Mouse (Mus musculus) stomach, embryonic 14.5 days (tissue): ENCODE results near the gene Palld. TPM values are rescaled to one million over a fixed set of nuclear protein-coding genes. Genes with fewer than 3 reads are reported as not detected.

ENCODE experiments used
- ATAC-seq: fragments of 200-750 bp; cut with Nextera tagmentation; 2 replicates; pipeline ENCODE4 v1.8.0; 2017; ENCODE audit warnings: low read depth, moderate TSS enrichment; ENCODE audit not compliant: insufficient number of reproducible peaks, insufficient read depth, low FRiP score
- H3K27ac ChIP-seq: fragments of 300-500 bp; sonication (generic); 2 replicates; pipeline ENCODE4 v1.5.1; 2014; ENCODE audit warnings: mild to moderate bottlenecking, low read length, moderate library complexity, mixed read lengths
- H3K27me3 ChIP-seq: fragments of 300-500 bp; sonication (generic); 2 replicates; pipeline ENCODE4 v1.6.1; 2014; ENCODE audit warnings: low read length, control low read depth, mixed read lengths; ENCODE audit not compliant: control insufficient read depth, insufficient read depth
- H3K36me3 ChIP-seq: fragments of 300-500 bp; sonication (generic); 2 replicates; pipeline ENCODE4 v1.6.1; 2014; ENCODE audit warnings: mild to moderate bottlenecking, control low read depth, low read length, moderate library complexity, mixed read lengths; ENCODE audit not compliant: control insufficient read depth, insufficient read depth
- H3K4me1 ChIP-seq: fragments of 300-500 bp; sonication (generic); 2 replicates; pipeline ENCODE4 v1.6.1; 2014; ENCODE audit warnings: low read length, control low read depth, mixed read lengths; ENCODE audit not compliant: control insufficient read depth, insufficient read depth
- H3K4me2 ChIP-seq: fragments of 300-500 bp; sonication (generic); replicated peaks from 2 replicates; pipeline ENCODE4 v1.6.1; 2014; ENCODE audit warnings: low read depth, low read length, control low read depth
- H3K4me3 ChIP-seq: fragments of 300-500 bp; sonication (generic); 2 replicates; pipeline ENCODE4 v1.5.1; 2014; ENCODE audit warnings: low read depth, low read length, control low read depth
- H3K9ac ChIP-seq: fragments of 300-500 bp; sonication (generic); replicated peaks from 2 replicates; pipeline ENCODE4 v1.6.1; 2014; ENCODE audit warnings: low read depth, mild to moderate bottlenecking, control low read depth, low read length, moderate library complexity, mixed read lengths
- H3K9me3 ChIP-seq: fragments of 300-500 bp; sonication (generic); 2 replicates; pipeline ENCODE4 v1.6.1; 2016; ENCODE audit warnings: low read depth, low read length, control low read depth; ENCODE audit not compliant: control insufficient read depth
- WGBS: fragments of 180-500 bp; shearing (Covaris S2); extraction: QIAGEN DNeasy Blood & Tissue Kit; methylation state at CpG from one replicate; pipeline ENCODE4 v1.1.7; 2014; 5-methylcytosine and 5-hydroxymethylcytosine counted together
- polyA plus RNA-seq: library from polyadenylated mRNA; unstranded; fragments of >200 nt; fragmentation: Nextera tagmentation; extraction: Ambion mirVana; gene quantifications from 2 replicates; pipeline ENCODE4 v1.2.1, GENCODE M21; 2014

Gene Palld
- polyA plus RNA-seq, 1 experiment from 2014 or later, result 91.0 TPM

- ATAC-seq, result no peak
- Histone ChIP-seq H3K27me3 (no peaks in the 10 kb centered on the region), H3K4me3 (no peak overlapping the region), H3K9ac (no peak overlapping the region), H3K9me3 (no peaks in the 10 kb centered on the region), H3K27ac (no peak overlapping the region), H3K4me2 (no peak overlapping the region), H3K36me3 (no peaks in the 10 kb centered on the region), H3K4me1 (peaks cover 7% of the 10 kb centered on the region; the same call in 1 of the 2 replicates)
- 83% methylated on average over 3 of the region's 3 CpGs for WGBS
Observed at GRCm38 (mm10) chr8:61778194-61778593, 124.3 kb downstream of the Palld start.

DNA sequence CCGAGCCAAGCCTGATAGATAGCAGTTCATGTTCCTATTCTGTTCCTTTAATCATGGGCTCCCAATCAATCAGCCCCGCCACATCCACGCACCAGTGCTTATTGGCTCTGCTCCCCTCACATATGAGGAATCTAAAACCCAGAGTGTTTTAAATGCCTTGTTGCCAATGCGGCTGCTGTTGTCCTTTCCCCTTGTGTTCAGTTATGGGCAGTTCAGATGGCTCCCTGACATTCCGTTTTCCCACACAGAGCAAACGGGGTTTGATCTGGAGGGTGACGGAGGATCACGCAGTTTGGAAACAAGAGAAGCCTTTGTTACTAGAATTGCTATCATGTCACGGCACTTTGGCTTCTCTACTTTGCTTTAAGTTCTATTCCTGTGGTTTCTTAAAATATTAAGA, 125.9 kb downstream of the Palld start:
- Histone ChIP-seq H3K27me3 (no peaks in the 10 kb centered on the region), H3K4me3 (no peak overlapping the region), H3K4me2 (no peak overlapping the region), H3K4me1 (peaks cover 7% of the 10 kb centered on the region; the same call in 1 of the 2 replicates), H3K36me3 (no peaks in the 10 kb centered on the region), H3K9me3 (no peaks in the 10 kb centered on the region), H3K9ac (no peak overlapping the region), H3K27ac (no peak overlapping the region)
- WGBS, result 47% methylated on average over 9 of the region's 9 CpGs
- no peak for ATAC-seq

GRCm38 (mm10) chr8:61775936-61776335, 126.6 kb downstream of the Palld start:
- ATAC-seq, result no peak
- Histone ChIP-seq H3K27me3 (no peaks in the 10 kb centered on the region), H3K4me2 (no peak overlapping the region), H3K4me1 (peaks cover 7% of the 10 kb centered on the region; the same call in 1 of the 2 replicates), H3K4me3 (no peak overlapping the region), H3K36me3 (no peaks in the 10 kb centered on the region), H3K9me3 (no peaks in the 10 kb centered on the region), H3K9ac (no peak overlapping the region), H3K27ac (no peak overlapping the region)
- WGBS, result 52% methylated on average over 6 of the region's 6 CpGs

DNA sequence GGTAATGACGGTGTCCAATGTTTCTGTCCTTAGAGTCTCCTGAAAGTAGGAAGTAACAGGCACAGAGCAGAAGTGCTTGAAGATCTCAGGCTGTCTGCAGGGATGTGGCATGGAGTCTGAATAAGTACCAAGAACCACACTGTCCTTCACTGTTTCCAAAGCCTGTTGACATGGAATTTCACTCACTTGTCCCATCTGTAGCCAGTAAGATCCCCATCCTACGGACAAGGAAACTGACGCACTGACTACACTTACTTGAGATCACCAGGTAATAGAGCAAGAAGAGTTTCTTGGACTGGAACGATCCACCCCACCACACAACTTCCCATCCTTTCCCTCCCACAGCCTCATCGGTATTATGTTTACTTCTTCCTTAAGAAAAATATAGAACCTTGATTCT, 128.3 kb downstream of the Palld start:
- Histone ChIP-seq H3K9ac (no peak overlapping the region), H3K36me3 (no peaks in the 10 kb centered on the region), H3K27me3 (no peaks in the 10 kb centered on the region), H3K9me3 (no peaks in the 10 kb centered on the region), H3K4me1 (peaks cover 7% of the 10 kb centered on the region; the same call in 1 of the 2 replicates), H3K27ac (no peak overlapping the region), H3K4me2 (no peak overlapping the region), H3K4me3 (no peak overlapping the region)
- 90% methylated on average over 5 of the region's 5 CpGs for WGBS
- ATAC-seq, result no peak

- H3K4me2 ChIP-seq, result no peak overlapping the region
- no peak overlapping the region for H3K27ac ChIP-seq
- no peaks in the 10 kb centered on the region for H3K36me3 ChIP-seq
- H3K27me3 ChIP-seq, result no peaks in the 10 kb centered on the region
- H3K4me1 ChIP-seq, result peaks cover 7% of the 10 kb centered on the region; the same call in 1 of the 2 replicates
- H3K4me3 ChIP-seq, result no peak overlapping the region
- H3K9me3 ChIP-seq, result no peaks in the 10 kb centered on the region
- 46% methylated on average over 4 of the region's 4 CpGs for WGBS
- no peak for ATAC-seq
- no peak overlapping the region for H3K9ac ChIP-seq
Observed at GRCm38 (mm10) chr8:61773595-61774088, 128.8 kb downstream of the Palld start.

GRCm38 (mm10) chr8:61771328-61771727, 131.2 kb downstream of the Palld start:
- Histone ChIP-seq H3K27ac (no peak overlapping the region), H3K4me3 (no peak overlapping the region), H3K9me3 (no peaks in the 10 kb centered on the region), H3K36me3 (no peaks in the 10 kb centered on the region), H3K9ac (no peak overlapping the region), H3K27me3 (no peaks in the 10 kb centered on the region), H3K4me1 (peaks cover under 1% of the 10 kb centered on the region; the same call in 1 of the 2 replicates), H3K4me2 (no peak overlapping the region)
- WGBS, result 49% methylated on average over 3 of the region's 3 CpGs
- ATAC-seq, result no peak

- Histone ChIP-seq H3K27ac (no peak overlapping the region), H3K4me2 (no peak overlapping the region), H3K4me1 (no peaks in the 10 kb centered on the region), H3K9me3 (no peaks in the 10 kb centered on the region), H3K36me3 (no peaks in the 10 kb centered on the region), H3K27me3 (no peaks in the 10 kb centered on the region), H3K9ac (no peak overlapping the region), H3K4me3 (no peak overlapping the region)
- ATAC-seq, result no peak
- WGBS, result 56% methylated on average over 5 of the region's 5 CpGs
Observed at GRCm38 (mm10) chr8:61769340-61769879, 133.1 kb downstream of the Palld start.

- no peak for ATAC-seq
Observed at GRCm38 (mm10) chr8:61760190-61760578, 142.3 kb downstream of the Palld start.

More at GRCm38 (mm10) chr8:61760190-61760578, 142.3 kb downstream of the Palld start:
- Histone ChIP-seq H3K27ac (peak overlapping the region; percentile 83; the same call in 1 of the 2 replicates), H3K4me3 (peak overlapping the region; percentile 66), H3K4me2 (peak overlapping the region; percentile 82), H3K9me3 (no peaks in the 10 kb centered on the region), H3K4me1 (peaks cover 9% of the 10 kb centered on the region; the same call in 1 of the 2 replicates), H3K27me3 (no peaks in the 10 kb centered on the region), H3K36me3 (no peaks in the 10 kb centered on the region), H3K9ac (peak overlapping the region; percentile 53)
- 12% methylated on average over 8 of the region's 8 CpGs for WGBS
